Mouse (Mus musculus) kidney, adult 2 months (tissue): ENCODE results near the gene Rhoq. TPM values are rescaled to one million over a fixed set of nuclear protein-coding genes. Genes with fewer than 3 reads are reported as not detected.

Source experiments
- DNase-seq: peaks from one replicate; pipeline ENCODE4 v3.0.0; 2021
- H3K27ac ChIP-seq: fragments of 200-500 bp; 2 replicates; pipeline ENCODE4 v1.5.1; 2012; ENCODE audit warnings: low read depth, low read length, control low read depth, inconsistent platforms; ENCODE audit not compliant: insufficient read depth
- H3K27me3 ChIP-seq: fragments of 200-500 bp; replicated peaks from 2 replicates; pipeline ENCODE4 v1.6.1; 2012; ENCODE audit warnings: mild to moderate bottlenecking, moderate library complexity, low read length, inconsistent platforms; ENCODE audit not compliant: control insufficient read depth, insufficient read depth
- H3K36me3 ChIP-seq: fragments of 200-500 bp; 2 replicates; pipeline ENCODE4 v1.6.1; 2012; ENCODE audit warnings: mild to moderate bottlenecking, moderate library complexity, low read length, inconsistent platforms; ENCODE audit not compliant: control insufficient read depth, insufficient read depth
- H3K4me1 ChIP-seq: fragments of 200-500 bp; 2 replicates; pipeline ENCODE4 v1.6.1; 2011; ENCODE audit warnings: low read length; ENCODE audit not compliant: control insufficient read depth, insufficient read depth
- H3K4me3 ChIP-seq: fragments of 200-500 bp; 2 replicates; pipeline ENCODE4 v1.5.1; 2011; ENCODE audit warnings: mild to moderate bottlenecking, low read depth, low read length, control low read depth; ENCODE audit not compliant: insufficient read depth
- CTCF ChIP-seq: fragments of 200-500 bp; conservative IDR thresholded peaks from 2 replicates; pipeline ENCODE4 v1.5.1; 2011; ENCODE audit warnings: low read depth, mild to moderate bottlenecking, control low read depth, low read length, moderate library complexity, mixed read lengths; ENCODE audit not compliant: insufficient read depth, insufficient read length
- POLR2A ChIP-seq: fragments of 200-500 bp; IDR thresholded peaks from one replicate; pipeline ENCODE4 v1.6.1; 2011; ENCODE audit warnings: low read depth, low read length, control low read depth
- WGBS: fragments of 180-500 bp; shearing (Covaris S2); methylation state at CpG from one replicate; pipeline ENCODE4 v1.1.7; 2018; 5-methylcytosine and 5-hydroxymethylcytosine counted together
- polyA plus RNA-seq: library from polyadenylated mRNA; depleted of rRNA; stranded (reverse); fragments of >200 nt; gene quantifications from 2 replicates; pipeline ENCODE4 v1.2.3, GENCODE M21; 2012

The Rhoq gene
- polyA plus RNA-seq, 1 experiment = 30.8 TPM

DNA sequence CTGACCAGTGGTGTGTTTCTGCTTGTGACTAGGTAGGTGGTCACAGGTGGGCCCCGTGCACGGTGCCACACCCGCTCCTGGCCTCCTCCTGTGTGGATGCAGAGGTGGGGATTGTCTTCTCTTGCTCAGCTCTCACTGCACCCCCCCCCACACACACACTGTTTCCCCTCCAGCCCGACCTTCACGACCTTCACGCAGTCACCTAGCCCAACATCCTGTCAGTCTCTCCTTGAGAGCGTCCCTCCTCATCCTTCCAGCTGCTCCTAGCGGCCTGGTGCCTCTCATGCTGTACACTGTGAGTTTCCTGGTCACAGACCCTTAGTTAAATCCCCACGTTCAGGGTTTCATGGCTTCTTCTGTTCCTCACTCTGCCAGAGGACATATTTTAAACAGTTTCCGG lies 13.5 kb downstream of the Rhoq start:
- H3K27ac ChIP-seq = no peak overlapping the region
- H3K27me3 ChIP-seq = no peaks in the 10 kb centered on the region
- no peak overlapping the region for H3K4me3 ChIP-seq
- no peaks in the 10 kb centered on the region for H3K36me3 ChIP-seq
- TF ChIP-seq POLR2A (no peak), CTCF (no peak)
- DNase-seq = no peak
- H3K4me1 ChIP-seq = no peaks in the 10 kb centered on the region
- WGBS = 72% methylated on average over 10 of the region's 10 CpGs

DNA sequence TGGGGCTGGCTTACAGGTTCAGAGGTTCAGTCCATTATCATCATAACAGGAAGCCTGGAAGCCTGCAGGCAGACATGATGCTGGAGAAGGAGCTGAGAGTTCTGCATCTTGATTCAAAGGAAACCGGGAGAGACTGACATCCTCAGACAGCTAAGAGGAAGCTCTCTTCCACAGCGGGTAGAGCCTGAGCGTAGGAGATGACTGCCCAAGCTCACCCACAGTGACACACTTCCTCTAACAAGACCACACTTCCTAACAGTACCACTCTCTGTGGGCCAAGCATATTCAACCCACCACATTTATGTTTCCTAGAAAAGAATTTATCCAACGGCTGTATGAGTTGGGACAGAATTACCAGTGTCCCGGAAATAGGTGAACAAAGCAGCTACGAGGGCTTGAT lies 15.6 kb downstream of the Rhoq start:
- no peaks in the 10 kb centered on the region for H3K4me1 ChIP-seq
- H3K36me3 ChIP-seq = no peaks in the 10 kb centered on the region
- 74% methylated on average over 6 of the region's 6 CpGs for WGBS
- H3K27ac ChIP-seq = no peak overlapping the region
- DNase-seq = no peak
- no peaks in the 10 kb centered on the region for H3K27me3 ChIP-seq
- no peak overlapping the region for H3K4me3 ChIP-seq
- TF ChIP-seq POLR2A = no peak
- no peak for TF ChIP-seq CTCF

DNA sequence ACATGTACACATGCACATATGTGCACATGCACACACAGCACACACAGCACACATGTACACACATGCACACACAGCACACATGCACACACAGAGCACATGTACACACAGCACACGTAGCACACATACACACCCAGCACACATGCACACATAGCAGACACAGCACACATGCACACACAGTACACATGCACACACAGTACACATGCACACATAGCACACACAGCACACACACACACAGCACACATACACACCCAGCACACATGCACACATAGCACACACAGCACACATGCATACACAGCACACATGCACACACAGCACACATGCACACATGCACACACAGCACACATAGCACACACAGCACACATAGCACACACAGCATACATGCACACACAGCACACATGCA lies 18.3 kb downstream of the Rhoq start:
- H3K4me1 ChIP-seq = no peaks in the 10 kb centered on the region
- no peak for TF ChIP-seq CTCF
- TF ChIP-seq POLR2A = no peak
- no peak overlapping the region for H3K4me3 ChIP-seq
- WGBS = 100% methylated on average over 1 of the region's 1 CpGs
- no peak overlapping the region for H3K27ac ChIP-seq
- H3K27me3 ChIP-seq = no peaks in the 10 kb centered on the region
- no peaks in the 10 kb centered on the region for H3K36me3 ChIP-seq
- DNase-seq = no peak

DNA sequence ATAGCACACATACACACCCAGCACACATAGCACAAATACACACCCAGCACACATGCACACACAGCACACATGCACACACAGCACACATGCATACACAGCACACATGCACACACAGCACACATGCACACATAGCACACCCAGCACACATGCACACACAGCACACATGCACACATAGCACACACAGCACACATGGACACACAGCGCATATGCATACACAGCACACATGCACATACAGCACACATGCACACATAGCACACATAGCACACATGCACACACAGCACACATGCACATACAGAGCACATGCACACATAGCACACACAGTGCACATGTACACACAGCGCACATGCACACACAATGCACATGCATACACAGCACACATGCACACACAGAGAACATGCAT lies 18.8 kb downstream of the Rhoq start:
- no peak overlapping the region for H3K27ac ChIP-seq
- DNase-seq = no peak
- 98% methylated on average over 2 of the region's 2 CpGs for WGBS
- no peaks in the 10 kb centered on the region for H3K36me3 ChIP-seq
- TF ChIP-seq POLR2A (no peak), CTCF (no peak)
- peaks cover 2% of the 10 kb centered on the region; the same call in 1 of the 2 replicates for H3K4me1 ChIP-seq
- no peaks in the 10 kb centered on the region for H3K27me3 ChIP-seq
- no peak overlapping the region for H3K4me3 ChIP-seq

DNA sequence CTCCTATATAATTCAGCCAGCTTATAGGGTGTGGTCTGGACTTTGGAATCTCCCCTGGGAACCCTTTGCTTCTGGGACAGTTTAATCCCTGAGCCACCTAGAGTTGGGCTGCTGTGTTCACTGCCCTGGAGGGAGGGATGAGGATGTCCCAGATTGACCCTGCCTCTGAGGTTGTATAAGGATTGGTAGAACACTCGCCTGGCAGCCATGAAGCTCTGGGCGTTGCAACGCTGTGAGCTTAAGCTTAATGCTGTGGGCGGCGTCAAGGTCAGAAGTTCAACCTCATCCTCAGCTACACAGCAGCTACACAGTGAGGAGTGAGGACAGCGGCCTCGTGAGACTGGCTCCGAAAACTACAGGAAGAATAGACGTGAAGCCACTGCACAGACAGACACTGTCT lies 19.6 kb downstream of the Rhoq start:
- Histone ChIP-seq H3K4me1 (peaks cover 7% of the 10 kb centered on the region; the same call in 1 of the 2 replicates), H3K36me3 (no peaks in the 10 kb centered on the region), H3K27me3 (no peaks in the 10 kb centered on the region), H3K27ac (no peak overlapping the region), H3K4me3 (no peak overlapping the region)
- WGBS = 58% methylated on average over 9 of the region's 9 CpGs
- TF ChIP-seq POLR2A (no peak), CTCF (no peak)
- peak; percentile 46 for DNase-seq

DNA sequence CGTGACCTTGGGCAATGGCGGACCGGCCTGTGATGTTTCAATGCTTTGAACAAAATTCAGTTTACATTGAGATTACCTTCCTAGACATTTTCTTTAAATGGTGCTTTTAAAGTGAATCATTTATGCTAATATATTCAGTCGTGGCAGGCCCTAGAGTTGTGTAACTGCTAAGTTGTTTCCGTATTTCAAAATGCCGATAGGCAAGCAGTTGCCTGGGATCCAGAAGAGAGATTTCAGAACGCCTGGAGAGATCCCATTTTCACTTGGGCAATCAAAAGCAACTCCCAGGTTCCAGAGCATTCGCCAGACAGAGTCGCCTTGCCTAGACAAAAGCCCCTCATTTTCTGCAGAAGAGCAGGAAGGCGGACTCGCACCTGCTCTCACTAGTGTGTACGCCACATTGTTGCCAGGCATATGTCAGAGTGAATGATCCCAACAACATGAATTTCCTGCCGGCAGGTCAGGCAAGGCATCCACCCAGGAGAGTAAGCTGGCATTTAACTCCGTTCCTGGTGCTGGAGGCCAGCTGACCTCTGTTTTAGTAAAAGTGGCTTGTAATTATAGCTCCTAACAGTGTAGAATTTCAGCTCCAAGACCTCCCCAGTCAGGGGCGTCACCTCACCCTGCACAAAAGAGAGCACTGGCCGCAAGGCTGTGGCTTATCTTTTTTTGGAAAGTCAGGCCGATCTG lies 23.7 kb downstream of the Rhoq start:
- 49% methylated on average over 17 of the region's 17 CpGs for WGBS
- H3K4me1 ChIP-seq = peaks cover 7% of the 10 kb centered on the region; the same call in 1 of the 2 replicates

DNA sequence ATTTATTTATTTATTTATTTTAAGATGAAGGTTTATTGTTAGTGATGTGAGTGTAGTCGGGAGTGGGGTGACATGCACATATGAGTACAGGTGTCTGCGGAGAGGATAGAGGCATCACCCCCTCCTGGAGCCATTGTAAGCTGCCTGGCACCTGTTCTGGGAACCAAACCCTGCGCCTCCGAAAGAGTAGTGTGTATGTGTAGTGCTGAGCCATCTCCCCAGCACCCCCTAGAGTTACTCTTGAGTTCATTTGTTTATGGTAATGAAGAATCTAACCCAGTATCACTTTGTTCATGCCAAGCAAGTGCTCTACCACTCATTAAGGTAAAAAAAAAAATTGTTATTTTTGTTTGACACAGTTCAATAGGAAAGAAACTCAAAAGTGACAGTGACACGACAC lies 25.3 kb downstream of the Rhoq start:
- H3K36me3 ChIP-seq = no peaks in the 10 kb centered on the region
- no peak for DNase-seq
- 83% methylated on average over 5 of the region's 5 CpGs for WGBS
- no peaks in the 10 kb centered on the region for H3K27me3 ChIP-seq
- no peak overlapping the region for H3K4me3 ChIP-seq
- no peak overlapping the region for H3K27ac ChIP-seq
- TF ChIP-seq CTCF = no peak
- no peak for TF ChIP-seq POLR2A
- H3K4me1 ChIP-seq = peaks cover 7% of the 10 kb centered on the region; the same call in 1 of the 2 replicates

More for the DNA sequence above, 23.7 kb downstream of the Rhoq start:
- no peak for TF ChIP-seq POLR2A
- TF ChIP-seq CTCF = no peak
- Histone ChIP-seq H3K27me3 (no peaks in the 10 kb centered on the region), H3K4me3 (no peak overlapping the region), H3K36me3 (no peaks in the 10 kb centered on the region), H3K27ac (peak overlapping the region; percentile 69; the same call in 1 of the 2 replicates)
- peak; percentile 30 for DNase-seq
